Mouse (Mus musculus) cerebellum, adult 18-20 months (tissue): ENCODE measurements at regions not wholly inside any gene's neighbourhood (a gene's known extent, or its start where the extent isn't known, plus 50 kb on each side); places are given as distances from the start of the nearest gene placed in this dataset.

ENCODE experiments used
- DNase-seq, 2 experiments: peaks; one replicate each; pipeline ENCODE4 v3.0.0; 2021

- no peak for DNase-seq
Measured at GRCm38 (mm10) chr12:9091951-9092350, 62.2 kb downstream of the Ttc32 start.

GRCm38 (mm10) chr12:9095061-9095460, 65.3 kb downstream of the Ttc32 start:
- no peak for DNase-seq

- no peak for DNase-seq
Measured at GRCm38 (mm10) chr12:9106416-9106815, 76.6 kb downstream of the Ttc32 start.

GRCm38 (mm10) chr12:9109806-9110205, 80.0 kb downstream of the Ttc32 start:
- DNase-seq: no peak

GRCm38 (mm10) chr12:9112161-9112674, 82.4 kb downstream of the Ttc32 start:
- no peak for DNase-seq

- peak; percentile 48 to 56 for DNase-seq
Measured at GRCm38 (mm10) chr12:9113652-9114051, 83.9 kb downstream of the Ttc32 start.

GRCm38 (mm10) chr12:9114061-9114460, 84.3 kb downstream of the Ttc32 start:
- no peak for DNase-seq

- no peak for DNase-seq
Measured at GRCm38 (mm10) chr12:9118576-9118975, 88.8 kb downstream of the Ttc32 start.

GRCm38 (mm10) chr12:9127931-9128550, 98.2 kb downstream of the Ttc32 start:
- no peak for DNase-seq

- DNase-seq: no peak
Measured at GRCm38 (mm10) chr12:9128581-9129275, 98.9 kb downstream of the Ttc32 start.

GRCm38 (mm10) chr12:9132621-9133020, 102.8 kb downstream of the Ttc32 start:
- DNase-seq: peak in 1 of 2 experiments; percentile 19

- DNase-seq: peak; percentile 76 to 83
Measured at GRCm38 (mm10) chr12:9133890-9134870, 104.4 kb downstream of the Ttc32 start.

GRCm38 (mm10) chr12:9151001-9151400, 121.2 kb downstream of the Ttc32 start:
- no peak for DNase-seq

- DNase-seq: no peak
Measured at GRCm38 (mm10) chr12:9151426-9151825, 121.6 kb downstream of the Ttc32 start.

GRCm38 (mm10) chr12:9154491-9154890, 124.7 kb downstream of the Ttc32 start:
- no peak for DNase-seq

GRCm38 (mm10) chr12:9156794-9157193, 127.0 kb downstream of the Ttc32 start:
- DNase-seq: no peak

GRCm38 (mm10) chr12:9158751-9159150, 129.0 kb downstream of the Ttc32 start:
- DNase-seq: no peak

- DNase-seq: no peak
Measured at GRCm38 (mm10) chr12:9165367-9165940, 135.7 kb downstream of the Ttc32 start.

GRCm38 (mm10) chr12:9166218-9166908, 136.6 kb downstream of the Ttc32 start:
- peak in 1 of 2 experiments; percentile 7 for DNase-seq

GRCm38 (mm10) chr12:9169008-9169407, 139.2 kb downstream of the Ttc32 start:
- DNase-seq: no peak

- no peak for DNase-seq
Measured at GRCm38 (mm10) chr12:9173680-9174079, 143.9 kb downstream of the Ttc32 start.

- DNase-seq: no peak
Measured at GRCm38 (mm10) chr12:9174327-9174726, 144.5 kb downstream of the Ttc32 start.
